Mouse (Mus musculus): ENCODE measurements at regions not wholly inside any gene's neighbourhood (a gene's known extent, or its start where the extent isn't known, plus 50 kb on each side); places are given as distances from the start of the nearest gene placed in this dataset.

- DNase-seq (ENCODE audit: low spot score in 2 of 2): no peak
These were observed 232.9 kb downstream of the Irs2 start for GRCm38 (mm10) chr8:10775202-10776010.

DNA sequence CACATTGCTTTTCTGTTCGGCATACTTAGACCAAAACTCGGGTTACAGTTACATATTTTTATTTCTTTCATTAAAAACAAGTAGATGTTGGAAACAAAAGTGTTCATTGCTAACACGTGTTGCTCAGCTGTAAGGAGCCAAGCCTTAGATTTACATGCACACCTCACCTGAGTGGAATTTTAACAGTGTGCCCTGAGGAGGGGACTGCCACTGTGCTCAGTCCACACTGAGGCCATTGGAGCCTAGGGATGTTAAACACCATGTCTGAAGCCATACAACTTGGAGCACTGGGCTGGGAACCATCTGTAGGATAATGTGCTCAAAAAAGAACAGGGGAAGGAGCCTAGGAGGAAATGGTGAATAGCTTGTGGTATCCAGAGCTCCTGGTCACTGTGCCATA lies 233.5 kb downstream of the Irs2 start:
- no peak for DNase-seq (ENCODE audit: low spot score in 2 of 2)

- no peak for DNase-seq (ENCODE audit: low spot score in 2 of 2)
These were observed 240.1 kb downstream of the Irs2 start for GRCm38 (mm10) chr8:10768181-10768580.

- no peak for DNase-seq (ENCODE audit: low spot score in 2 of 2)
These were observed 244.4 kb downstream of the Irs2 start for GRCm38 (mm10) chr8:10763907-10764306.

GRCm38 (mm10) chr8:10761694-10762305 lies 246.5 kb downstream of the Irs2 start:
- no peak for DNase-seq (ENCODE audit: low spot score in 2 of 2)

- DNase-seq (ENCODE audit: low spot score in 2 of 2): peak; percentile 56 to 73
These were observed 247.2 kb downstream of the Irs2 start for GRCm38 (mm10) chr8:10760851-10761693.

- no peak for DNase-seq (ENCODE audit: low spot score in 2 of 2)
These were observed 248.0 kb downstream of the Irs2 start for GRCm38 (mm10) chr8:10760231-10760630.

DNA sequence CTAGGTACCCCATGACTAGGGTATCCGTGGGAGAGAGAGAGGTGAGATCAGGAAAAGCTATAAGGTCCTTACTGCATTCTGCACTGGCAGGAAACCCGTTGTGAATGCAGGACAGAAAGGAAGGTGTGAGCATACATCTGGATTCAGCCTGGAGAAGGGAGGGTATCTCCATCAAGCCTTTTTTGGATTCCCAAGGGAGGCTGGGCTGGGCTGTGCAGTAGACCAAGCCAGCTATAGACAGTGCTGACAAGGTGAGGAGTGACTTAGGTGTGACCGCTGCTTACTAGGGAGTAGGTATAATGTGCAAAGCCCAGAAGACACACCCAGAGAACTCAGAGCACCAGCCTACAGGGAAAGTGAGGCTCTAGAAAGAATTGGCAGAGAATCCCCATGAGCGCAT lies 250.1 kb downstream of the Irs2 start:
- no peak for DNase-seq (ENCODE audit: low spot score in 2 of 2)

DNA sequence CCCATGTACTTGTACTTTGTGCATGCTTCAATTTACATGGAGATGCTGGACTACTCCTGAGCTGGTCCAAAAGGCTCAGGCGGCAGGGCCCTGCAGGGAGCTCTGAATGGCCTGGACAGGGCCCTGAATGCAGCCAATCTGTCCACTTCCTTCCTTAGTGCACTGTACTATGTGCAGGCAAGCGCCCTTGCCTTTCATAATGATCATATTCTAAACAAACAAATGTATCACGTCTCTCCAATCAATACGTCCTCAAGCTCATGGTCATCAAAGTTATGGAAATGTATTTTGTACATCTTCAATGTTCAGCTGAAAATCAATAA lies 253.3 kb downstream of the Irs2 start:
- DNase-seq (ENCODE audit: low spot score in 2 of 2): no peak

GRCm38 (mm10) chr8:10754232-10754985 lies 253.8 kb downstream of the Irs2 start:
- DNase-seq (ENCODE audit: low spot score in 2 of 2): no peak

- DNase-seq (ENCODE audit: low spot score in 2 of 2): no peak
These were observed 255.2 kb downstream of the Irs2 start for GRCm38 (mm10) chr8:10753056-10753455.

DNA sequence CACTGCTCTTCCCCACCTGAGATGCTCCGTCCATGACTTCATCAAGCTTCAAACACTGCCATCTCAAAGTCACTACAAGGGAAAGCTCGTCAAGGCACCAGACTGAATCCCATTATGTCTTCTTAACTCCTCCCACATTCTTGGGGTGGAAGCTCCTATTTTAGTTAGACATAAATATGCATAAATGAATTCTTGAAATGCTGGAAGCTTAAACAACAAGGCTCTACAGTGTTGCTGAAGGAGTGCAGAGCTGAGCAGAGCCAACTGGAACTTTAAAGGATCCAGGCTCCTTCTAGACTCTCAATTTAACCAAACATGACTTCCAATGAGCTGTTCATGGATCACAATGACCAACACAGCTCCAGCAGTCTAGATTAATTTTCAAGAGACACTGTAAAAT lies 261.1 kb downstream of the Irs2 start:
- no peak for DNase-seq (ENCODE audit: low spot score in 2 of 2)

- peak in 1 of 2 experiments; percentile 41 for DNase-seq (ENCODE audit: low spot score in 2 of 2)
These were observed 265.0 kb downstream of the Irs2 start for GRCm38 (mm10) chr8:10743241-10743640.

GRCm38 (mm10) chr8:10740837-10741236 lies 267.4 kb downstream of the Irs2 start:
- no peak for DNase-seq (ENCODE audit: low spot score in 2 of 2)

DNA sequence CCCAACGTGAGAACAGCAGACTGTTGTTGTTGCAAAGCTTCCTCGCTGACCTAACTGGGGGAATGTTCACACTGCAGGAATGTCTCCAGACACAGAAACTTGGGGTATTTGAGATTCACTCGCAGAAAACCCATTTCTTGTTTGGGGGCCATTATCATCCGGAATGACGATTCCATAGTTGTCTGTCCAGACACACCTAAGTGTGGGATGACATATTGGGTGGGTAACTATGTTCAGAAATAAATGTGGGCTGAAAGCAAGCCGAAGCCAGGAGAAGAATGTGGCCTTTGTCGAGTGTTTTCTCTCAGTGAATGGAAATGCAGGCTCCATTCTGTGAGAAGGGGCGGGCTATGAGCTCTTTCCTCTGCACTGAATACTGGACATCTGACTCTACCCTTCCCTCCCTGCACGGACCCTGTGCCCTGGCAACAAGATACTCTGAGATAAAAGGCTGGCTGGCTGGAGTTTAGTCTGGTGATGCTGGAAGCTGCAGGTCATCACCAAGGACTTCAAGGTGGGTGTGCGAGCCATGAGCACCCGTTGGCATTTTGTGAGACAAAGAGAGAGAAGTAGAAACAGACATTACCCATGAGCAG lies 269.7 kb downstream of the Irs2 start:
- no peak for DNase-seq (ENCODE audit: low spot score in 2 of 2)

GRCm38 (mm10) chr8:10734746-10735145 lies 273.5 kb downstream of the Irs2 start:
- DNase-seq (ENCODE audit: low spot score in 2 of 2): no peak

DNA sequence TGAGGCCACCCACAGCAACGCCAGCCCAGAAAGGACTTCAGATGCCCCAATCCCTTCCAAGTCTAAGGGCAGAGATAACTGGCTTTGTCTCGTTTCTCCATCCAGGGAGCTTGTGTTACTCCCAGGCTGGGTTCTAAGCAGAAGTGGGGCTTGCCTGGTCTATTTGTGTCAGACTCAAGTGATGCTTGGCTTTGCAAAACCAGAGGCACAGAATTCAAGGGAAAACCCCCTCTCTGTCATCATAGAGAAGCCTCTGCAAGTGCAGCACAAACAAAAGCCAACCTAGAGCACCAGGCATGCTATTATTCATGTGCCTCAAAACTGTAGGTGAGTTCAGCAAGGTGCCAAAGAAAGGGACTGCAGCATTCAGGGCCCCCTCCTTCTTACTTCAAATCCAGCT lies 284.9 kb downstream of the Irs2 start:
- no peak for DNase-seq (ENCODE audit: low spot score in 2 of 2)

GRCm38 (mm10) chr8:10722742-10723141 lies 285.5 kb downstream of the Irs2 start:
- peak in 1 of 2 experiments; percentile 45 for DNase-seq (ENCODE audit: low spot score in 2 of 2)

GRCm38 (mm10) chr8:10722342-10722741 lies 285.9 kb downstream of the Irs2 start:
- no peak for DNase-seq (ENCODE audit: low spot score in 2 of 2)

DNA sequence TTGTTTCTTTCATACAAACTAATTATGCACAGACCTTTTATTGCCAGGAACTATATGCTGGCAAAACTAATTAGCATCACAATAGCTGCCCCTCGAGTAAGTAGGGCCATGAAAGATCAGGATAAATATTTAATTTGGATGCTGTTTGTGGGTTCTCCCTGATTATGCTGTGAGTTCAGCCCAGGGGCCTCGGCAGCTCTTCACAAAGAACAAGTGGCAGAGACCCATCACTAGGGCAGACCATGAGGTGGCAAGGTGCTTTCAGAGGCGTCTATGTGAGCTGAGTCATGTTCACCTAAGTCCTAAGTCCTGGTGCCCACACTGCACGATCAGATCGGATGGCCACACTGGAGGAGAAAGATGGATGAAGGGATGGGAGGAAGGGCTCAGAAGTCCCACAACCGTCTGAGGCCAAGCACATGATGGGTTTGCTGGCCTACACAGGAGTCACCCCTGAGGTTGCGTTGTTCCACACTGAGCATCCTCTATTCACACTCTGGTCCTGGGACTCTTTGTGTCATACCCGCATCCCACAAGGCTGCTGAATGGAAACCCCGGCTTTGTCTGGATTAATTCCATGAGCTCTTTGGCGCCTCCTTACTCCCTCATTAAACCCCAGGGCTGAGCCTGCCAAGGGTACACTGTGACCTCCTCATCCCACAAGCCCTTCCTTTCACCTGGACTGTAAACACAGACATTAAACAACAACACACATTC lies 287.0 kb downstream of the Irs2 start:
- no peak for DNase-seq (ENCODE audit: low spot score in 2 of 2)
